Mouse (Mus musculus) urinary bladder, postnatal 10 days (tissue): ENCODE results near the gene Pdzd7.

Experiments
- DNase-seq: peaks from one replicate; pipeline ENCODE4 v3.0.0; 2022; ENCODE audit warnings: low spot score

Gene Pdzd7

DNA sequence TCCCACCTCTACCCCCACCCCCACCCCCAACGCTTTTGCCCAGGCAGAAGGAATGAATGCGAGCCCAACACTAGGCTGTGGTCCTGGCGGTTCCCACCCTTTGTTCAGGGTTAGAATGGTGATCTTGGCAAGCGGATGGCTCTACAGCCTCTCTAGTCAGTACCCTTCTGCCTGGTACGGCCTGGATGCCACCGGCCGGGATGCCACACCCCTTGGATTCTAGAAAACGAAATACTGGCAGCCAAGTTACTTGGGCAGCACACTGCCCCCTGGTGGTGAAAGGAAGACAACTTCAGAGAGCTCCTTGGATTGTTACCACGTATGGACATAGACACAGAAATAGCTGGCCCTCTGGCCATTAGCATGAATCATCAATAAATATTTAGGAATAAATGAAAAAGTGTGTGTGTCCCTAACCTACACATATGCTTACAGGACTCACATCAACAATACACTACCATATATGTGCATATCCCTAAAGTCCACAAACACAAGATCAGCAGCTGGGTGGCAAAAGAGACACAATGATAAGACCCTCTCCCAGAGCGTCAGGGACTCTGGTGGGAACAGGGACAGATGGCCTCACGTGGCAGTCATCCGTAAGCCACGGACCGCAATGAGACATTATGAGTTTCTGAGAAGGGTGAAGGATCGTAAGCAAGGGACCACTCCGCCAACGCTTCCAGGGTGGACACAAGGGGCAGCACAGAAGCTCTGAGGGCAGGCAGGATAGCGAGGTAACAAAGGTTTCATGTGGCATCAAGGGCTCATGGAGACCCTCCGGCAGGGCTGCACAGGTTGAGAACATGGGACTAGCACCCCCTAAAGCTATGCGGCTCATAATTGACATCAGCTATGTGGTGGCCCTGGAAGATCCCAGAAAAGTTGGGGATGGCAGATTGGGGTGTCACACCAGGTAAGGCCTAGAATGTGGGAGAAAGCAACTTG is 14.5 kb downstream of the Pdzd7 start:
- no peak for DNase-seq

DNA sequence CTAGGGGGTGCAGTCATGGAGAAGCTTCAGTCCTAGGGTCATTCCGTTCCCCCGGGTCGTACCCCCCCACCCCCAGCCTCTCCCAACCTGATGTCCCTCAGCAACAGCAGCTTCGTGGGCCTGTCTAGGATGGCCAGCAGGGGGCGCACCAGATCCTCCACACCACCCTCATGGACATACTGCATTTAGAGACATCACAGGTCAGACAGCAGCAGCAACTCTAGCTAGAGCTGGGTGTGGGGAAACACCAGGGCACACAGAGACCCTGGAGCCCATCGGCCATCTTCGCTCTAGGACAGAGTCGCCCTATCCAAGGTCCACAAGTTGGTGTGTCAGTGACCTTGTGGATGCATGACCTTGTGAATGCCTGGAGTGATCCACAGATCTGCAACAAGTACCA is 15.4 kb downstream of the Pdzd7 start:
- no peak for DNase-seq

DNA sequence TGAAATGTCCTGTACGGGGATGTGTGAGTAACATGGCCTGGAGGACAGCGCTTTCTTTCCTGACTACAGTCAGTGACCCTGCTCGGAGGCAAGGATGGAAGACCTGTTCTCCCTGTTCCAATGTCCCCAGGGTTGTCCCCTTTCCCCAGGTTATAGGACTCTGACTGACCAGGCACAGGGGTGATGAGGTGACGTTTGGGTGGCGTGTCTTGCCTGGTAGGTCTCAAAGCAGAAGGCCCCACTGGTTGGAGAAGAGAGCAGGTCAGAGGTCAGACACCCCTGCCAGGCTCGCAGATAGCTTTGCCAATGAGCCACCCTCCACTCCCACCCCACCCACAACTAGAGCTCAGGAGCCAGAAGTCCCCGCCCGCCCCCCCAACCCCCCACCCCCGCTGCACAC is 15.9 kb downstream of the Pdzd7 start:
- DNase-seq = no peak

DNA sequence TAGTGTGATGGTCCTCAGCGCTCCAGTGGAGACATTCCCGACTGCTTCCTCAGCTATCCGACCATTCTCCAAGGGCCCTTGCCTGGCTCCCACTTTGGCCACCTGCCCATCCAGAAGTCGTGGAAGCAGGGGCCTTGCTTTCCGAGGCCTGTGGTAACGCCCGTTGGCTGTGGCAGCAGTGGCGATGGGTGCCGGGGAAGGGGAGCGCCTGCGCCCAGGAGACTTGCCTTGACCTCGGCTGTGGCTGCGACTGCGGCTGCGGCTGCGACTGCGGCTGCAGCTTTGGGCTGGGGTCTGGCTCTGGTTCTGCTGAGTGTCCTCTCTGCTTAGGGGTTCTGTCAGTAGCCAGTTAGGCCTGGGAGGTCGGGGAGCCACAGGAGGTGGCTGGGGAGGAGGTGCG is 16.8 kb downstream of the Pdzd7 start:
- no peak for DNase-seq

DNA sequence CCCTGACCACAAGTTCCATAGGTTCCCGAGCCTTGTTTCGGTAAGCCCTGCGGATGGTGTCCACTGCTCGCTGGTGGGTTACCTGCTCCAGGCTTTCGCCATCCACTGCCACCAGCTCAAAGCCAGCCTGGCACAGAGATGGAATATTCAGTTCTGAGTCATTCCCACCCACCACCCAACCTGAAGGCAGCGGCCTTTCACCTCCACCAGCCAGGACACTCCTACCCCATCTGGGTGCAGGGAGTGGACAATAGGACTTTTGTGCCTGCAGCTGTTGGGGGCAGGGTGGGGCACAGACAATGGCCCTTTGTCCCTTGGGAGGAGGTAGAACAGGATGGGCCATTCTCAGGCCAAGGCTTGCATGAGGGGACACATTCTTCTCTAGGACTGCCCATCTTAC is 17.7 kb downstream of the Pdzd7 start:
- no peak for DNase-seq

DNA sequence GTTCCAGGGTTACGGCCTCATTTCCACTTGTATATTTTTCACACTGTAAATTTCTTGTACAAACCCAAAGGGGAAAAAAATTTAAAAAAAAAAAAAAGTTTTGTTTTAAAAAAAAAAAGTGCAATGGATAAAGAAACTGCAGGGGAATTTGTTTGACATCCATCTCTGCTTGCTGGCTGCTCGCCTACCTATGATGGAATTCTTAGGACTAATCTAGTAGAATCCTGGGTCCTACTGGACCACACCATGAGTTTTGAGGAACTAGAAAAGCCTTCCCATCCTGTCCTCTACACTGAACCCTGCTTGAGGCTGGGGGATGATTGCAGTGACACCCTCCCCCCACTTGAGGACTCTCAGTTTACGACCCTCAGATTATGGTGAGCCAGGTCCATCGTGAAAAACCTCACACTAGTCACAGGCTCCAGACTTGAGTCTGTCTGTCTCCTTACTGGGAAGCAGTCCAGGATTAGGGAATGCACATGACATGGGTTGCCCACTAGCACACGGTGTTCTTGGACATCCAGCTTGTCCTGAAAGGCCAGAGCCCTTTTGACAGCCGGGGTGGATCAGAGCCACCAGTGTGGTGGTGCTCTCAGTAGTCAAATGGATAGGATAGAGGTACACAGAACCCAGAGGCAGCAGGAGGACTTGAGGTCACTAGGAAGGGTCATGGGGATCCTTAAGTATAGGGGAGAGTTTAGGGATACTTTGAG is 18.4 kb downstream of the Pdzd7 start:
- DNase-seq = no peak

DNA sequence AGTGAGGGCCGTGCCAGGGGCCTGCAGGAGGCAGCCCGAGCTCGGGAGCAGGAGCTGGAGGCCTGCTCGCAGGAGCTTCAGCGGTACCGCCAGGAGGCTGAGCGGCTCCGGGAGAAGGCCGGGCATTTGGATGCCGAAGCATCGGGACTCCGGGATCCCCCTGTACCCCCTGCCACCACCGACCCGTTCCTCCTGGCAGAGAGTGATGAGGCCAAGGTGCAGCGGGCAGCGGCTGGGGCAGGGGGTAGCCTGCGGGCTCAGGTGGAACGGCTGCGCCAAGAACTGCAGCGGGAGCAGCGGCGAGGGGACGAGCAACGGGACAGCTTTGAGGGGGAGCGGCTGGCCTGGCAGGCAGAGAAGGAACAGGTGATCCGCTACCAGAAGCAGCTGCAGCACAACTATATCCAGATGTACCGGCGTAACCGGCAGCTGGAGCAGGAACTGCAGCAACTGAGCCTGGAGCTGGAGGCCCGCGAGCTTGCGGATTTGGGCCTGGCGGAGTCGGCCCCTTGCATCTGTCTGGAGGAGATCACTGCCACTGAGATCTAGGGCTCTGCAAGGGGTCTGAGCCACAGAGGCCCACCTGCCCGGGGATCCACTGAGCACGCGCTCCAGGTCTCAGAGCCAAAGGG is 19.5 kb downstream of the Pdzd7 start:
- DNase-seq = no peak

DNA sequence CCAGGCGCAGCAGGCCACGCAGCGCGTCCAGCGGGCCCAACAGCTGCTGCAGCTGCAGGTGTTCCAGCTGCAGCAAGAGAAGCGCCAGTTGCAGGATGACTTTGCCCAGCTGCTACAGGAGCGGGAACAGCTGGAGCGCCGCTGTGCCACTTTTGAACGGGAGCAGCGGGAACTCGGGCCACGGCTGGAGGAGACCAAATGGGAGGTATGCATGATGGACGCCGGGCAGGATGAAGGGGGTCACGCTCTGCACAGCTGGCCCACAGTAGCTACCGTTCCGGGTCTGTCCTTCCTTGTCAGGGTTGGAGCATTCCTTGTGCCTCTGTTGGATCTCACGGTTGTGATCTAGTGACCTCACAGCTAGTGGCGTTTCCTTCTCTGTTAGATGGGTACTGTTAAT is 20.7 kb downstream of the Pdzd7 start:
- no peak for DNase-seq

DNA sequence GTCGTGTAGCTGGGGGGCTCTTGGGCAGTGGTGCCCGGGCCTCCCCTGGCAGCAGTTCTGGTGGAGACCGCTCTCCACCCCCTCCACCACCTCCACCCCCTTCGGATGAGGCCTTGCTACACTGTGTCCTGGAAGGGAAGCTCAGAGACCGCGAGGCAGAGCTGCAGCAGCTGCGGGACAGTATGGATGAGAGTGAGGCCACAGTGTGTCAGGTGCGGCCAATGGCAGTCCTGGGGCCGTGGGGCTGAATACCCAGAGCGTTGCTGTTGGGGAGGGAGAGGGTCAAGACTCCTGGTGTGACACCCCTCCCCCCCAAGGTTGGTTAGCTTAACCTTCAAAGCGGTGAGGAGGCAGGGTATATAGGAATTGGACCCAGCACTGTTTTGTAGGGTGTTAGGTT is 21.5 kb downstream of the Pdzd7 start:
- no peak for DNase-seq

DNA sequence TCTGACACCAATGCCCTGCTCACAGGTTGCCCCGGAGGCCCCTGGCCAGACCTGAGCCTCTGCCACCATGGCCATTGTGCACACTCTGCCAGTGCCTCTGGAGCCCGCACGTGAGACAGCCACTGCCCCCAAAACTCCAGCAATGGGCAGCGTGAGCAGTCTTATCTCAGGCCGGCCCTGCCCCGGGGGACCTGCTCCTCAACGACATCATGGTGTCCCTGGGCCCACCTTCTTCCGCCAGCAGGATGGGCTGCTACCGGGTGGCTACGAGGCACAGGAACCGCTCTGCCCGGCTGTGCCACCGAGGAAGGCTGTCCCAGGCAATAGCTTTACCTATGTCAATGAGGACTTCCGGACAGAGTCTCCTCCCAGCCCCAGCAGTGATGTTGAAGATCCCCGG is 24.2 kb downstream of the Pdzd7 start:
- no peak for DNase-seq

DNA sequence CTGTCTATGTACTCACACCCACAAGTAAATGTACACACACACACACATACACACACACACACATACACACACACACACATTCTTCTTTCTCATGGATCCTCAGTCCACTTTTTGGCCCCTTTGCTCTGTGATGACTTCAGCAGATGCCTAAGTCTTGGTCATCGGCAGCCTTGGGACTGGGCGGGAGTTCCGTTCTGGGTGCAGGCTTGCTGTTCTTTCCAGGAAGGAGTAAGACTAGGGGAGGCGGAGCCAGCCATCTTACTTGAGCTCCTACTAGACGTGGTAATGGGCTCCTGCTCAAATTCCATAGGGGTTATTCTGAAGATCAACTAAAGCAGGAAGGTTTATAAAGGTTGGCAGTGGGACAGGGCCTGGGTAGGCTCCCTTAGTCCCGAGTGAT is 25.2 kb downstream of the Pdzd7 start:
- no peak for DNase-seq

DNA sequence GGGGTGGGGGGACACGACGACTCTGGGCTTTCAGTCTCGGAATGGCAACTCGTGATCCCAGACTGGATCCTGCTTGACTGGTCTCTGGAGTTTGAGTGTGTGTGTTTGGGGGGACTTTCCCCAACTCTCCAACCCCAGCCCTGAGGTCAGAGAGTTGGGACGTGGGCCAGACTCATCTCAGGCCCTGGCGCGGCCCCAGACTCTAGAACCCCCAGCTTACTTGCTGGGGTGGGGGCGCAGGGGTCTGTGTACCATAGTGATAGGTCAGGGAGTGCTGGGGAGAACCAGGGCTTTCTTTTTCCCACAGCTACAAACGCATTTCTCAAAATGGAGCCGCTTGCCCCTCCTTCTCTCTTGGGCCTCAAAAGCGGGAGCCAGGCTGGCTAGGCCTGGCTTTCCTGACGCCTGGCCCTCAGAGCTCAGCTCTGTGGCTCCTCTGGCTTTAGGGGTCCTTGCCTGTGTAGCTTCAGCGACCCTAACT is 27.1 kb downstream of the Pdzd7 start:
- no peak for DNase-seq

DNA sequence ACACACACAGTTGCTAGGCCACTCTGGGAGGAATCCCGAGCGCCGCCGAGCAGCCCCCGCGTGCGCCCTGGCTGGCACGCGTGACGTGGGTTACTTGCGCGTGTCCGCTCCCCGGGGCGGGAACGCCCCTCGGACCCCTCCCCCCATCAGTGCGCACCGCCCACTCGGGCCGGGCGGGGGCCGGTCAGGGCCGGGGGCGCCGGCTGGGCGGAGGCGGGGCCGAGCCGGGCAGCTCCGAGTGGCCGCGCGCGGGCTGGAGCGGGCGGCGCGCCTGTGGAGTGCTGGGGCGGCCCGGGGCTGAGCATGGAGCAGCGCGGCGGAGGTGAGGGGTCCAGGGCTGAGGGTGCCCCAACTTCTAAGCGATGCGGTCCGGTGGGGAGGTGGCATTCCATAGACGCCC is 27.6 kb downstream of the Pdzd7 start:
- peak; percentile 67 for DNase-seq

DNA sequence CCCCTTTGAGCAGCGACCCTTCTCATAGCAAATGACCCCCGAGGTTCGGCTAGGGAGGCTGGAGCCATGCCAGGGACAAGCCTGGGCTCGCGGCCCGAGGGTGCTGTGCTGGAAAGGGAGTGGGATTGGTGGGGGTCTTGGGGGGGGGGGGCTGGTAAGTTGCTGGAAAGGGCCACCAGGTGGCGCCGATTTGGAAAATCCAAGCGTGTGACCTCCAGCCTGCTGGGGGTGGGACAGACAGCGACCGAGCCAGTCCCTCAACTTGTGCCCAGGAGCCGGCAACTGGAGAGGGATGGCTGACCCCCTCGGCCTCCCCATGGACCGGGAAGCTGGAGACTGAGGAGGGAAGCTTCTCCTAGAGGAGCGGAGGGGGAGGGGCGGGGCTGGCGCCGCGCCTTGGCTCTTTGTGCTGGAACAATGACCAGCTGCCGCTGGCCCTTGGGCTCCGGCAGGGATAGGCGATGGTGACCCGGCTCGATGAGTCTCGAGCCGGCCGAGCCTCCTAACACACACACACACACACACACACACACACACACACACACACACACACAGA is 28.2 kb downstream of the Pdzd7 start:
- DNase-seq = peak; percentile 51

DNA sequence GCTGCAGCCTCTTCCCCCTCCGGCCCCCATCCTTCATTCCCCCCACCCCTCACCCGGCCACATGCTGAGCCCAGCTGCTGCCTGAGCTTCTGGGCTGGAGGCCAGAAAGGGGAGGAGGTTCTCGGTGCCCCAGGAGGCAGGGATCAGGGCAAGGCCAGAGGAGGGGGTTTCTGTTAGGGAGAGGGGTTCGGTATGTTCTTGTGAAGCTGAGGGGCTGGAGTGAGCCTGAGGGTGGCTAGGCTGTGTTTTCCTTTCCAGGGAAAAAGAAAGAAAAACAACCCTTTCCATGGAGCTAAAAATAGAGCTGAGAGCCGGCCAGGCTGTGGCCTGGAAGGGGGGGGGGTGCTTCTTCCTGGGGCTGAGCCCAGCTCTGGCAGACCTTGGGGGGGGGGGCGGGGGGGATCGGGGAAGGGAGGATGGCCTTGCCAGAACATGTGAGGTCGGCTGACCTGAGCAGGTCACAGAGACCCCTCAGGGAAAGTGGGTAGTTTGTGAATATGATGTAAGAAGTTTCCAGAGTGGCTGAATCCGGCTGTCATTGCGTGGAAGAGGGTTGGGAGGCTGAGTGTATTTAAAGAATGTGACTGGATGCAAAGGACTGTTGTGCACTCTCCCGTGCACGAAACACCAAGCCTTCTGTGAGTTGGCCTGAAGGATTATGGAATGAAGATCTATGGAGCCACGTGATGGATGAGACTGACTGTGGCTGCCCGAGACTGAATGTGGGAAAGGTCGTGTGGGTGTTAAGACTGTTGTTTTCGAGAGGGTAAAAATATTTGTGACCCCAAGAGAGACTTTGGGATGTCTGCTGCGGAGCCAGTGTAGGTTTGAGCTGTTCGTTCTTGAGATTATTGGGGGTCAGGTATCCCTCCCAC is 28.9 kb downstream of the Pdzd7 start:
- DNase-seq = no peak

DNA sequence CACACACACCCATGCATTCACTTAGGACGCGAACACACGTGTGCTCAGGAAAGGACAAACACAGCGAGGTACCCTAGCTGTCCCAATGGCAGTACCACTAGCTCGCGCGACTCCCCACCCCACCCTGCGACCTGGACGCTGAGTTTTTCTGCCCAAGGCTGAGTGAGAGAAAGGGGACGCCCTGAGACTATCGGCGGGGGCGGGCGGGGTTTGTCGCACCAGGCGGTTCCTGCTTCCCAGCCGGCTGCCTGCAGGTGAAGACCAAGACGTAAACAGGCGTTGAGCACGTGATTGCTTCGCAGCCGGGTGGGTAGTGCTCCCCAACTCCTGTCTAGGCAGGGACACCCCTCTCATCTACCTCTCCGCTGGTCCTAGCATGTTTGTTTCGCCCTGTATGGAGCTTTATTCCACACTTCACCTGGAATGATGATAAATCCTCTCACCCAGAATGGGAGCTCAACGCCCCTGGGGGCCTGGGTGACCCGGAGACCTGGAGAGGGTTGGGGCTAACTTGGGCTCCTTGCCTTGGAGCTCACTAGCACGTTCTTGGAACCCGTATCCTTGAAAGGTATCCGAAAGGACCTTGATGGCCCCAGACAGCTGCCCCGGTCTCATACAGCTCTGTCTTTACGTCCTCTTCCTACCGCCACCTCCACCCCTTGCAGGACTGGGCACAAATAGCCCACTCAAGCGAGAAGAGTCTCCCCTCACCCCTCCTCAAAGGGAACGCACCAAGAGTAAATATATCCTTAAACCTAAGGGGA is 29.8 kb downstream of the Pdzd7 start:
- no peak for DNase-seq

DNA sequence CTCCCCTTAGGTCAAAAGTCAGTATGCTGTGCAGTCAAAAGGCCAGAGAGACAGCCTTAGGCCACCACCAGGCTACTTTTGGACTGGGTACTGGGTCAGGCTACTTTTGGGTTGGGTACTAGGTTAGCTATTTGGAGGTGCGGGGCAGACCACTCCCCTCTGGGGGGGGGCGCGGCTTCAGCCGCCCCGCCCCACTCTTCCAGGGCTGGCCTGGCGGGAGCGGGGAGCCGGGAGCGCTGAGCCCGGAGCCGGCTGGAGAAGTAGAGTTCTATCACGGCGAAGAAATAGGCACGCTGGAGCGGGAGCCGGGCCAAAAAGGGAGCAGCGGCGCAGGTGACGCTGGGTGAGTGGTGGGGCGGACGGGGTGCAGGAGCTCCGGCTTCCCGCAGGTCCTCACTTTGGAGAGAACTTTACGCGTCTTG is 30.5 kb downstream of the Pdzd7 start:
- DNase-seq = no peak

DNA sequence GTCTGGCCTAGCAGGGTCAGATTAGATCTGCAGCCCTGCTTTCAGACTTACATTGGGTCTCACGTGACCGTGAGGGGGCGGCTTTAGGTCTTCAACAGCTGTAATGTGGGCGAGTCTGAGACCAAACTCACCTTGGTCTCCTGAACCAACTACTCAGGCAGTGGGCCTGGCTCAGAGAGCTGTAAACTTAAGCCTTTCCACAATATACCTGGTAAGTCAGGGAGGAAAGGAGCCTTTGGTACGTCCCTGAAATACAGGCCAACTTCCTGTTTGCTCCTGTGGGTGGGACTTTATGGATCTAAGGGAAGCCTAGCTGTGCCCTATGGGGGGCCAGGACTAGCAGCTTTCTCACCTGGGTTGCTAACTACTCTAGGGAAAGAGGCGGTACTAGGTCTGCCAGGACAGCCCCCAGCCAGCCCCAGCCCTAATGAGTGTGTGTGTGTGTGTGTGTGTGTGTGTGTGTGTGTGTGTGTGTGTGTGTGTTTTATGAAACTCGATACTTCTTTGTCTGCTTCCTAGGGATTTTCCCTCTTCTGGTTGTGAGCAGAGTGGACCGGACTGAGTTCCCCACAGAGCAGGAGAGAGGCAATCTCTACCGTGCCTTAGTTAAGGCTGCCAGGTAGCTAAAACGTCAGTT is 31.1 kb downstream of the Pdzd7 start, which contains the start of gene Lzts2:
Lzts2 (plus strand) TSS at position 80 of the 637 bp plus-strand sequence.
- DNase-seq = no peak

DNA sequence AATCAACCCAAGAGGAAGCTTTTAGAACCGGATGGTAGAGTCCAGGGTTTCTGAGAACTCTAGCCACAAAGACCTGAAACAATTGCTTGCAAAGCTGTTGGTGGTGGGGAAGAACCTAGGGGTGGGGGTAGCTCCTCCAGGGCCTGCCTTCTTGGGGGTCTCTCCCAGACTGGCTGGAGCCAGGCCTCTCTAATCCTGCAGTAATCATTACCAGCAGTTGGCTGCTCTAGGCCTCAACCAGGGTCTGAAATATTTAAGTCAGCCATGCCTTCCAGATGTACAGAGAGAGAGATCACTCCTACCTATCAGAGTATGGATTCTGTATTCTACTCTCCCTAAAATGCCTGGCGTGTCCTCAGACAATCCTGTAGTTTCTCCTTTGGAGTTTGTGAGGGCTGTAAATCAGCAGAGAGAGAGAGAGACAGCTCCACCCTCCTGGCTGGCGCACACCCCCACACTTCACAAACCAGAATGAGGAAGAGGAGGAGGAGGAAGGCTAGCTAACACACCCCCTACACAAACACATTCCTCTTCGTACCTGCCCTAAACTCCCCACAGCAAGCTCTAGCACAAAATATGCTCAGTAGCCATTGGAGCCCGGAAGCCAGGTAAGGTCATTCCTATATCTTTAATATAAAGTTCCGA is 31.8 kb downstream of the Pdzd7 start:
- DNase-seq = no peak

DNA sequence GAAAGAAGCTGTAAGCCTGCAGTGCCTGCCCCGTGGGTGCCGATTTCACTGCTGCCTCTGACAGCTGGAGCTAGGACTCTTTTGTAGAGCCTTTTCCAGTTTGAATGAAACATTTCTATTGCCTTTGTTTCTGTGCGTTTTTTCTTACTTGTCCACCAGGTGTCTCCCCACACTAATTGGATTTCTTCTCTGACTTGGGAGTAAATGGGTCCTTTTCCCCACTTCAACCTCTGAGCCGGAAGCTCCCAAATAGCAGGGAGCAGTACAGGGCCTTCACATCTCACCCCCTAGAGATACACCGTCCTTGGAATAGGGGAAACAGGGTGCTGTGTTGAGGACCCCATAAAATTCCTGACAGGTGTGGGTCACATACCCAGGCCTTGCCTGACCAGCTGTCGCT is 32.9 kb downstream of the Pdzd7 start:
- no peak for DNase-seq
